Mouse (Mus musculus): ENCODE measurements around the gene Glrx5. TPM values are rescaled to one million over a fixed set of nuclear protein-coding genes. Genes with fewer than 3 reads are reported as not detected.

Gene Glrx5
- polyA plus RNA-seq, 1 experiment from 2014 or later = 209 TPM

- no peaks in the 10 kb centered on the region for H3K9me3 ChIP-seq (ENCODE audit: control insufficient read depth)
- no peak for ATAC-seq
- no peak overlapping the region for H3K4me3 ChIP-seq (ENCODE audit: low read depth, low read length)
- H3K27ac ChIP-seq (ENCODE audit: low read depth, low read length) = no peak overlapping the region
- H3K36me3 ChIP-seq (ENCODE audit: control insufficient read depth, insufficient read depth) = peaks cover 6% of the 10 kb centered on the region; the same call in 1 of the 2 replicates
- H3K9ac ChIP-seq (ENCODE audit: low read depth, low read length) = no peak overlapping the region
- H3K4me1 ChIP-seq (replicated peaks; ENCODE audit: control insufficient read depth, insufficient read depth, low read length) = no peaks in the 10 kb centered on the region
- WGBS = 43% methylated on average over 8 of the region's 8 CpGs
- no peaks in the 10 kb centered on the region for H3K27me3 ChIP-seq (replicated peaks; ENCODE audit: control insufficient read depth, insufficient read depth, low read length)
- TF ChIP-seq CTCF (IDR thresholded peaks at IDR 0.05; ENCODE audit: low read depth) = peak; percentile 87
- no peak overlapping the region for H3K4me2 ChIP-seq (replicated peaks; ENCODE audit: low read depth)
Observed at GRCm38 (mm10) chr12:105025271-105025946, 7.1 kb upstream of the Glrx5 start.

GRCm38 (mm10) chr12:105025947-105026586 lies 6.4 kb upstream of the Glrx5 start:
- Histone ChIP-seq H3K9me3 (ENCODE audit: control insufficient read depth) (no peaks in the 10 kb centered on the region), H3K27ac (ENCODE audit: low read depth, low read length) (no peak overlapping the region), H3K27me3 (replicated peaks; ENCODE audit: control insufficient read depth, insufficient read depth, low read length) (no peaks in the 10 kb centered on the region), H3K4me3 (ENCODE audit: low read depth, low read length) (no peak overlapping the region), H3K9ac (ENCODE audit: low read depth, low read length) (no peak overlapping the region), H3K4me1 (replicated peaks; ENCODE audit: control insufficient read depth, insufficient read depth, low read length) (no peaks in the 10 kb centered on the region), H3K36me3 (ENCODE audit: control insufficient read depth, insufficient read depth) (peaks cover 6% of the 10 kb centered on the region; the same call in 1 of the 2 replicates), H3K4me2 (replicated peaks; ENCODE audit: low read depth) (no peak overlapping the region)
- ATAC-seq = no peak
- 67% methylated on average over 10 of the region's 10 CpGs for WGBS
- 0 out of 2 replicates have a peak, but pooled peaks have one; percentile 6 for TF ChIP-seq CTCF (IDR thresholded peaks at IDR 0.05; ENCODE audit: low read depth)

- Histone ChIP-seq H3K36me3 (ENCODE audit: control insufficient read depth, insufficient read depth) (peaks cover 6% of the 10 kb centered on the region; the same call in 1 of the 2 replicates), H3K27ac (ENCODE audit: low read depth, low read length) (no peak overlapping the region), H3K4me1 (replicated peaks; ENCODE audit: control insufficient read depth, insufficient read depth, low read length) (no peaks in the 10 kb centered on the region), H3K4me3 (ENCODE audit: low read depth, low read length) (no peak overlapping the region), H3K9me3 (ENCODE audit: control insufficient read depth) (no peaks in the 10 kb centered on the region), H3K4me2 (replicated peaks; ENCODE audit: low read depth) (no peak overlapping the region), H3K27me3 (replicated peaks; ENCODE audit: control insufficient read depth, insufficient read depth, low read length) (no peaks in the 10 kb centered on the region), H3K9ac (ENCODE audit: low read depth, low read length) (no peak overlapping the region)
- ATAC-seq = peak; percentile 20
- peak; percentile 88 for TF ChIP-seq CTCF (IDR thresholded peaks at IDR 0.05; ENCODE audit: low read depth)
- WGBS = 28% methylated on average over 15 of the region's 15 CpGs
Observed at GRCm38 (mm10) chr12:105027323-105027991, 5.0 kb upstream of the Glrx5 start.

- 86% methylated on average over 9 of the region's 9 CpGs for WGBS
- Histone ChIP-seq H3K27me3 (replicated peaks; ENCODE audit: control insufficient read depth, insufficient read depth, low read length) (no peaks in the 10 kb centered on the region), H3K9ac (ENCODE audit: low read depth, low read length) (no peak overlapping the region), H3K27ac (ENCODE audit: low read depth, low read length) (no peak overlapping the region), H3K36me3 (ENCODE audit: control insufficient read depth, insufficient read depth) (peaks cover 6% of the 10 kb centered on the region; the same call in 1 of the 2 replicates), H3K4me3 (ENCODE audit: low read depth, low read length) (no peak overlapping the region), H3K9me3 (ENCODE audit: control insufficient read depth) (no peaks in the 10 kb centered on the region), H3K4me1 (replicated peaks; ENCODE audit: control insufficient read depth, insufficient read depth, low read length) (no peaks in the 10 kb centered on the region; the same call in none of the 2 replicates), H3K4me2 (replicated peaks; ENCODE audit: low read depth) (no peak overlapping the region)
- ATAC-seq = no peak
- TF ChIP-seq CTCF (IDR thresholded peaks at IDR 0.05; ENCODE audit: low read depth) = no peak
Observed at GRCm38 (mm10) chr12:105029890-105030289, 2.6 kb upstream of the Glrx5 start.

- no peaks in the 10 kb centered on the region for H3K9me3 ChIP-seq (ENCODE audit: control insufficient read depth)
- peak overlapping the region; percentile 61 for H3K4me3 ChIP-seq (ENCODE audit: low read depth, low read length)
- ATAC-seq = no peak
- peak overlapping the region; percentile 93 for H3K4me2 ChIP-seq (replicated peaks; ENCODE audit: low read depth)
- TF ChIP-seq CTCF (IDR thresholded peaks at IDR 0.05; ENCODE audit: low read depth) = no peak
- peaks cover 6% of the 10 kb centered on the region; the same call in 1 of the 2 replicates for H3K36me3 ChIP-seq (ENCODE audit: control insufficient read depth, insufficient read depth)
- H3K4me1 ChIP-seq (replicated peaks; ENCODE audit: control insufficient read depth, insufficient read depth, low read length) = no peaks in the 10 kb centered on the region; the same call in none of the 2 replicates
- no peaks in the 10 kb centered on the region for H3K27me3 ChIP-seq (replicated peaks; ENCODE audit: control insufficient read depth, insufficient read depth, low read length)
- H3K9ac ChIP-seq (ENCODE audit: low read depth, low read length) = peak overlapping the region; percentile 65
- 6% methylated on average over 37 of the region's 37 CpGs for WGBS
- peak overlapping the region; percentile 50; the same call in 1 of the 2 replicates for H3K27ac ChIP-seq (ENCODE audit: low read depth, low read length)
Observed at GRCm38 (mm10) chr12:105031081-105032058, 1.1 kb upstream of the Glrx5 start.
